Mouse (Mus musculus) midbrain, embryonic 16.5 days (tissue): Measurements from ENCODE around the gene Vrk1. TPM values are rescaled to one million over a fixed set of nuclear protein-coding genes. Genes with fewer than 3 reads are reported as not detected.

ENCODE experiments used
- ATAC-seq: fragments of 200-750 bp; cut with Nextera tagmentation; 2 replicates; pipeline ENCODE4 v1.8.0; 2017; ENCODE audit warnings: moderate TSS enrichment
- H3K27ac ChIP-seq: fragments of 300-500 bp; sonication (generic); 2 replicates; pipeline ENCODE4 v1.5.1; 2014; ENCODE audit warnings: mild to moderate bottlenecking, low read length, mixed read lengths
- H3K27me3 ChIP-seq: fragments of 300-500 bp; sonication (generic); 2 replicates; pipeline ENCODE4 v1.6.1; 2014; ENCODE audit warnings: low read depth, low read length, mixed read lengths; ENCODE audit not compliant: control insufficient read depth, insufficient read depth
- H3K36me3 ChIP-seq: fragments of 300-500 bp; sonication (generic); 2 replicates; pipeline ENCODE4 v1.6.1; 2014; ENCODE audit warnings: mild to moderate bottlenecking, low read length, moderate library complexity, mixed read lengths; ENCODE audit not compliant: control insufficient read depth, insufficient read depth
- H3K4me1 ChIP-seq: fragments of 300-500 bp; sonication (generic); 2 replicates; pipeline ENCODE4 v1.6.1; 2014; ENCODE audit warnings: mild to moderate bottlenecking, low read length, mixed read lengths; ENCODE audit not compliant: control insufficient read depth, insufficient read depth
- H3K4me2 ChIP-seq: fragments of 300-500 bp; sonication (generic); 2 replicates; pipeline ENCODE4 v1.6.1; 2014; ENCODE audit warnings: mild to moderate bottlenecking, low read length, mixed read lengths
- H3K4me3 ChIP-seq: fragments of 300-500 bp; sonication (generic); 2 replicates; pipeline ENCODE4 v1.5.1; 2014; ENCODE audit warnings: low read depth, mild to moderate bottlenecking, low read length, moderate library complexity, mixed read lengths
- H3K9ac ChIP-seq: fragments of 300-500 bp; sonication (generic); 2 replicates; pipeline ENCODE4 v1.6.1; 2014; ENCODE audit warnings: low read depth, low read length, mixed read lengths
- H3K9me3 ChIP-seq: fragments of 300-500 bp; sonication (generic); replicated peaks from 2 replicates; pipeline ENCODE4 v1.6.1; 2014; ENCODE audit warnings: mild to moderate bottlenecking, low read length, mixed read lengths; ENCODE audit not compliant: control insufficient read depth, poor library complexity, severe bottlenecking
- WGBS: fragments of 180-500 bp; shearing (Covaris S2); extraction: QIAGEN DNeasy Blood & Tissue Kit; methylation state at CpG from one replicate; pipeline ENCODE4 v1.1.7; 2014; 5-methylcytosine and 5-hydroxymethylcytosine counted together
- polyA plus RNA-seq: library from polyadenylated mRNA; unstranded; fragments of >200 nt; fragmentation: Nextera tagmentation; extraction: Ambion mirVana; gene quantifications from 2 replicates; pipeline ENCODE4 v1.2.1, GENCODE M21; 2015

Gene Vrk1
- polyA plus RNA-seq, 1 experiment from 2014 or later = 30.1 TPM

DNA sequence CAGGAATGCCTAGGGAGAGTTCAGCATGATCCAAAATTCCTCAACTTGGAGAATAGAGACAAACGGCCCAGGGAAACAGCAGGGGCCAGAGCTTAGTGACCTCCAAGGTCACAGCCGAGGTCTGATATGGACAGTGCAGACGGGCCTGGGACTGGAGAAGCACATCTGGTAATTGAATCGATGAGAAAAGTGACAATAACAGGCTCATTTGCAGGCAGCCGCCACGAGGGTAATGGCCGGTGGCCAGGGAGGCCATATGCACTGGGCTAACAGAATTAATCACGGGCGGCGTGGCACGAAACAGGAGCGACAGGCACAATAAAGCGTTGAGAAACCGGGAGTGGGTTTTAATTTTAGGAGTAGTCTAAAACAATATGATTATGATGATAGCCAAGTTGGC, 113.2 kb downstream of the Vrk1 start:
- ATAC-seq = no peak
- Histone ChIP-seq H3K36me3 (no peaks in the 10 kb centered on the region), H3K9me3 (no peaks in the 10 kb centered on the region), H3K4me1 (peaks cover 6% of the 10 kb centered on the region), H3K27ac (no peak overlapping the region), H3K4me2 (no peak overlapping the region), H3K27me3 (no peaks in the 10 kb centered on the region), H3K9ac (no peak overlapping the region), H3K4me3 (no peak overlapping the region)
- WGBS = 25% methylated on average over 14 of the region's 14 CpGs

GRCm38 (mm10) chr12:106124581-106124980, 114.6 kb downstream of the Vrk1 start:
- Histone ChIP-seq H3K4me1 (peaks cover 6% of the 10 kb centered on the region), H3K9ac (no peak overlapping the region), H3K27me3 (no peaks in the 10 kb centered on the region), H3K4me3 (no peak overlapping the region), H3K36me3 (no peaks in the 10 kb centered on the region), H3K27ac (no peak overlapping the region), H3K4me2 (no peak overlapping the region), H3K9me3 (no peaks in the 10 kb centered on the region)
- 95% methylated on average over 3 of the region's 3 CpGs for WGBS
- ATAC-seq = no peak

Other genes starting within 250 kb of the Vrk1 start
- gene Papola, start 225.5 kb upstream of the Vrk1 start, polyA plus RNA-seq = 150 and 170 TPM in 2 replicates